Mouse (Mus musculus) heart, adult 9 months (tissue): ENCODE measurements around the gene Rnasel.
A peak's percentile ranks its signal among the peaks of the same experiment; 100 is the strongest.

Source experiments
- DNase-seq, 2 experiments: peaks; one replicate each; pipeline ENCODE4 v3.0.0; 2022; ENCODE audit warnings: low spot score in 2 of 2

Gene Rnasel

DNA sequence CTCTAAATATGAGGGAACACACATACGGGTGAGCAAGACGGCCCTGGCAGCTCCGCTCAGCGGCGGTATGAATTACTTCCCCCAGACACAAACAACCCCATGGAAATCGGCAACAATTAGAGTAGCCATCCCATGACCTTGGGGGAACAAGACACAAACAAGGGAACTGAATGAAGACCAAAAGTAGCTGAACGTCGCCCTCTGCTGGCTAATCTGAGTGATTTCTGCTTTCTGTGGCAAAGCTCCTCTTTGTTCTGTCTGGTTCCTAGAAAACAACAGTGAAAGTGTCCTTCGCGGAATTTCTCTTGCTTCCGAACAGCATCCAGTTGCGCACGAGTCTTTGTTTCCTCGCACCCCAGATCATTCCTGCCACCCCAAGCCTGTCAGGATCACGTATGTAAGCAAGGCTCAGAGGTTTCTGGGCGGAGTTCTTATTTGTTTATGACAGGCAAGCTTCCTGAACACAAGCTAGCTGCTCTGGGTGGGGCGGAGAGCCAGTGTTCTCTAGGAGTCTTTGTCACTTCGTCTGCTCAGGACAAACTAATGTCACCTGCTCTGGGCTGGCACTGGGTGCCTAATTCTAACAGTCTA, at the start of gene Rnasel:
Rnasel (plus strand) TSS at position 216 of the 591 bp plus-strand sequence.
- DNase-seq = peak; percentile 60 to 68

GRCm38 (mm10) chr1:153700448-153701063, 48.7 kb upstream of the Rnasel start:
- DNase-seq = no peak

DNA sequence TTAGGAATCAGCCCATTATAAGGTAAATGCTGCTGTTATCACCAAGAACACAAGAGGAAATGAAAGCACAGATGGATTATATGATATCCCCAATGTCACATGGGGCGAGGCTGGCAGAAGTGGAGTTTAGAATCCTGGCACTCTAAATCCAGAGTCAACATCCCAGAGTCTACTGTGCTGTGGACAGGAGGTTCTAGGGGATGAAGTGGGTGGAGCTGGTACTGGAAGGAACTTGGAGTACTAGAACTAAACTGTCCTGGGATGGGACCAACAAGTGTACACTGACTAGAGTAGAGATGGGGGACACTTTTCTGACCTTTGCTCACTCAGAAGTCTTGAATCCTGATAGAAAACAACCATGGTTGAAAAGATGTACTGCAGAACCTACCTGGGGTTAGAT, 47.8 kb upstream of the Rnasel start:
- no peak for DNase-seq

- DNase-seq = no peak
Observed at GRCm38 (mm10) chr1:153702166-153702852, 46.9 kb upstream of the Rnasel start.

GRCm38 (mm10) chr1:153702853-153703410, 46.3 kb upstream of the Rnasel start:
- DNase-seq = peak in 1 of 2 experiments; percentile 15

- no peak for DNase-seq
Observed at GRCm38 (mm10) chr1:153703445-153703991, 45.7 kb upstream of the Rnasel start.

DNA sequence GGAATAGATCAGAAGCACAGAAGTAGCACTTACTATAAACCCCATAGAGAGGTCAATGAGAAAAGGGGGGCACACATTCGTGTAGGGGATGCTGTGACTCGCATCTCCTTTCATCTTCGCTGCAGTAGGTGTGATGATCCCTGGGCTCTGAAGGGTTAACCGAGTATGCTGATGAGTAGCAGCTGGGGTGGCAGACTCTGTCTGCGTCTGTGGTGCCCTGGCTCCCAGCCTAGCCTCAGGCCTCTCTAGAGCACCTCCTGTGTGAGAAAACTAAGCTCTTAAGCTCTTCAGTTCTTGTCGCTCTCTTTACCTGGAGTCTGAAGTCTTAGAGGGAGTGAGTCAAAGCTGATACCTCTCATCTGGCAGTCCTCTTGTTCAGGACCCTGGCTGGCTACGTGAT, 45.1 kb upstream of the Rnasel start:
- DNase-seq = no peak

- DNase-seq = no peak
Observed at GRCm38 (mm10) chr1:153704996-153705395, 44.2 kb upstream of the Rnasel start.

DNA sequence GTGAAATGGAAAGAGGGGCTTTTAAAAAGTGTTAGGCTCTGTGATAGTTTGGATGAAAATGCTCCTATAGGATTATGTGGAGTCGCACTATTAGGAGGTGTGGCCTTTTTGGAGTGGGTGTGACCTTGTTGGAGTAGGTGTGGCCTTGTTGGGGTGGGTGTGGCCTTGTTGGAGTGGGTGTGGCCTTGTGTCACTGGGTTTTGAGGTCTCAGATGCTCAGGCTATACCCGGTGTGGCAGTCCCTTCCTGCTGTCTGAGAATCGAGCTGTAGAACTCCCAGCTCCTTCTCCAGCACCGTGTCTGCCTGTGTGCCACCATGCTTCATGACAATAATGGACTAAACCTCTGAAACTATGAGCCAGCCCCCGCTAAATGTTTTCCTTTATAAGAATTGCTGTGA, 40.6 kb upstream of the Rnasel start:
- DNase-seq = no peak

GRCm38 (mm10) chr1:153709451-153709850, 39.8 kb upstream of the Rnasel start:
- DNase-seq = no peak

DNA sequence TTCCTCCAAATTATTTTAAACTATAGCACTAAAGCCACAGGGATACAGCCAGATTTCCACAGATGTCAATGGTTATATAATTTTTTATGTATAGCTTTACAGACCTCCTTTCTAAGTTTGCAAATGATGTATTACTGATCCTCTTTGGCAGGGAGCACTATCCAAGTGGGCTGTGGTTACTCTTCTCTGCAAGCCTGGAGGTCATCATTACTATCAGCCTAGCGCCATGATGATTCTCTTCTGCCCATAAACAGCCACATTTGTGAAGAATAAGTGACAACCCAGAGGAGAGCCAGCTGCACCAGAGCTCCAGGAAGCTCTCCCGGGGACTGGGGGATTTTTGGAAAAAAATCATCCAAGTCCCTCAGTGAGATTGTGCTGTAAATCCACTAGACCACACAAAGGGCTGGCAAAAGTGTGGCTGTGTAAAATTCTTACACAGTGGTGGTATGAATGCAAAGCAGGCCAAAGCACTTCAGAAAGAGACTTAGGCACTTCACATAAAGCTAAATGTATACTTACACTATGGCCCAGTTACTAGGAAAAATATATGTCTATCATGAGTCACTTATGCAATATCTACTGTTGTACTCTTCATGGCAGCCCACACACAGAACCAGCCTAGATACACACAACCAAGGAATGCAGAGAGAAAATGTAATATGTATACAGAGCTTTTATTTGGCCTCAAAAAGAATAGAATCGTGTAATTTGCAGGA, 37.5 kb upstream of the Rnasel start:
- no peak for DNase-seq

DNA sequence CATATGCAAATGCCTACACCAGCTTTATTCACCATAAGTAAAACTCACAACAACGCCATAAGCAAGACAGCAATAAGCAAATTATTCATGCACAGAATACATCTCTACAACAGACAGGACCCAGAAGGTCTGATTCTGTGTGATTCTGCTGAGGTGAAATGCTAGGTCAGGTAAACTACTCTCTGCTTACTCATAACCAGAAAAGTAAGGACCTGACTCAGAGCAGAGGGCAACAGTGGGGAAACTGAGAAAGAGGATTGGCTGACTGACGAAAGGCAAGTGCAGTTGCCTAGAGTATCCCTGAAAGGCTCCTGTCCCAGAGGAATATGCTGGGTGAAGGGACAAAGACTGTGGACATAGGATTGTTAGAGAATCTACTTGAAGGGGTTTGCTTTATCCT, 36.6 kb upstream of the Rnasel start:
- DNase-seq = no peak

DNA sequence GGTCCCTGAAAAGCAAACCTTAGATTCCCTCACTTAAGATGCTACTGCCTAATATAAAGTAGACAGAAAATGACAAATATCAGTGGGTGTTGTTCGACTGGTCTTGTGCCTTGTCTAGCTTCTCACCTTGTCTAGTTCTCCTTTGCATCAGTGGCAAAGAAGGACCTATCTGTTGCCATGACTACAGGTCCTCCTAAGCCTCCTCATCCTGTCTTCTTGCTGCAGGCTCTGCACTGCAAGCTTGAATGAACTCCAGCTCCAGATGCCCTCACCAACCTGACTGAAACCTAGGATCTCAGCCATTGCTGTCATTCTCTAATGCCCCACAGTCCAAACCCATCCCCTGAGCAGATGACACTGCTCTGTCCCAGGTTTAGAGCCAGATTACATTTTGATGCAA, 31.2 kb upstream of the Rnasel start:
- DNase-seq = no peak

DNA sequence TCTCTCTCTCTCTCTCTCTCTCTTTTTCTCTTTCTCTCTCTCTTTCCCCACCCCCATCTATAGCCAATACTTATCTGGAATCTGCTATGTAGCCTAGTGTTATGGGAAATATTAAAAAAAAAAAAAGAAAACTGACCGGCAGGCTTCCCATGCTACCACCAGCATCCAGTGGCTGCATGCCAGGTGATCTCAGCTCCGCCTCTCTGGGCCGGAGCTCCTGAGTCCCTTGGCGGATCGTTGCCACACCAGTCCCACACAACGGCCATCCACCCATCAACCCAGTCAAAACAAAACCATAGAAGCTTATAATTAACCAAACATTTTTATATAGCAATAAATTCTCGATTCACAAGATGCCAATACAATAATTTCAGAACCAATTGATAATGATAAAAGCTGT, 28.3 kb upstream of the Rnasel start:
- no peak for DNase-seq

DNA sequence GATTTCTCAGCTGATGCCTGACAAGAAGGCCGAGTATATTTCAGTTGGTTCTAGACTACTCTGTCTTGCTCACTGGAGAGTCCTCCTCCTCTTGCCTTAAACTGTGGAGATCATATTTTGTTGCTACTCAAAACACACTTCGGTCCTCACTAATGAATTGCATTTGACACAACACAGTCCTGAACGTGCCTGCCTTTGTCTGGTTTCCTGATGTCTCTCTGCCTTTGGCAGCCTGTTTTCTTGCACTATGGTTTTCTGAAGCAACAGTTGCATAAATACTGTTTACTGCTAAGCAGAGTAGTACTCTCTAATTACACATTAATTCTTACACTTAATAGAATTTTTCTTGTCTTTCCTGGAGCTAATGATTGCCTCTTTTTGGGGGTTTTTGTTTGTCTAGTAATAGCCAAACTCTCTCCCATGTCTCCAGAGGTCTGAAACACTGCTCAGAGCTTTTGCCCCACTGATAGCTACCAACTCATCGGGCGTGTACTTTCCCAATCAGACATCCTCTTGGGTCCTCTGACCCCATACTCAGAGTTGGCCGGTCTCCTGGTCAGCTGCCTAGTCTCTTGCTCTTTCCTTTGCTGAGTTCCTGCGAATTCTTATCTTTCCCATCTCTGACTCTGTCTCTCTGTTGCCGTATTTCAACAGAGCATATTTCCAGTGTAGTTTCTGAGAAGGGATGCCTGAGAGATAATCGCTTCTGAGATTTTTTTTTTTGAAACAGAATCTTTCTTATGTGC, 27.5 kb upstream of the Rnasel start:
- DNase-seq = no peak

GRCm38 (mm10) chr1:153723426-153723825, 25.8 kb upstream of the Rnasel start:
- no peak for DNase-seq

DNA sequence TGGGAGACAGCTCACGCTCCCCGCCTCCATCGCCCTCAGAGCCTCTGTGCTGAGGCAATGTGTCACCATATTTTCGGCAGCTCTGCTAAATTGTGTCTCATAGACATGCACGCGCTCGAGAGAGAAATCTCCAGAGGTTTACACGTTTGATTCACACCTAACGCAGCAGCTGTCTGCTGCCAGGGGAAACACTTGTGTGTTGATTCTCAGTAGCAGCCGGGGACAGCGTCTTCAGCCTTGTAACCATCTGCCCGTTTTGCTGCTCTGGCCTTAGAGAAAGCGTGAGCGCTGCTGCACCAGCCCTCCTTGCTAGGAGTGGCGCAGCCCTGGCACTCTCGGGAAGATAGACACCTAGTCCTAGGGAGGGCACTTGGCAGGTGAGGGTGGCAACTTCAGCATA, 22.6 kb upstream of the Rnasel start:
- no peak for DNase-seq

DNA sequence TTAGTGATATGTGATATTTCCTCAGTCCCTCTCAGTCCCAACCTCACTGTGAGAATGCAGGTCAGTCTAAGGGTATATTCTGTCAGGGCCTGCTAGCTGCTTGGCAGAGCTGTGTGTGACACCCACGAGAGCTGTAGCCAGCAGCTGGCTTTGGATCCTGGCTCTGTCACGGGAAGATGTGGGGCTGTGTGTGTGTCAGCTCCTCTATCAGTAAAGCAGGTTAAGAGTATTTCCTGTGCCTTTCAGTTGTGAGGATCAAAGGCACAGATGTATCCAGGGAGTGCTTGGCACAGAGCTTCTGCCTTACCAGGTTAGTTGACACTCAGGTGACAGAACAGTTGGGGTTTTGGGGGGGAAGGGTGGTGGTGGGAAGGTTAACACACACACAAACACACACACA, 19.4 kb upstream of the Rnasel start:
- no peak for DNase-seq

- peak; percentile 84 to 86 for DNase-seq
Observed at GRCm38 (mm10) chr1:153730671-153731070, 18.6 kb upstream of the Rnasel start.

GRCm38 (mm10) chr1:153733181-153733580, 16.0 kb upstream of the Rnasel start:
- DNase-seq = no peak

- DNase-seq = no peak
Observed at GRCm38 (mm10) chr1:153734866-153735265, 14.4 kb upstream of the Rnasel start.
